Mouse (Mus musculus): ENCODE data around the gene Hnrnph3. TPM values are rescaled to one million over a fixed set of nuclear protein-coding genes. Genes with fewer than 3 reads are reported as not detected.

The Hnrnph3 gene
- polyA plus RNA-seq, 1 experiment = 18.1 TPM

GRCm38 (mm10) chr10:63021702-63022101 is 2.3 kb downstream of the Hnrnph3 start:
- TF ChIP-seq REST (IDR thresholded peaks at IDR 0.05; ENCODE audit: insufficient read depth, insufficient read length) = no peak
- no peak for TF ChIP-seq E2F4 (IDR thresholded peaks at IDR 0.05; ENCODE audit: insufficient read depth)
- no peak for TF ChIP-seq TCF12 (IDR thresholded peaks at IDR 0.05; ENCODE audit: insufficient read depth, poor library complexity, severe bottlenecking)
- no peak for TF ChIP-seq POLR2AphosphoS2 (IDR thresholded peaks at IDR 0.05; ENCODE audit: insufficient read length, low read depth)
- TF ChIP-seq MYOD1 (IDR thresholded peaks at IDR 0.05; ENCODE audit: control insufficient read depth in 1 of 3, insufficient read length in 2 of 3, low read depth in 2 of 3) = no peak
- TF ChIP-seq POLR2A (IDR thresholded peaks at IDR 0.05; ENCODE audit: insufficient read length, low read depth) = no peak
- TF ChIP-seq MAX (IDR thresholded peaks at IDR 0.05; ENCODE audit: low read depth) = no peak
- no peaks in the 10 kb centered on the region for H3K27me3 ChIP-seq (ENCODE audit: control insufficient read depth, insufficient read depth, insufficient read length)
- peak overlapping the region; percentile 97 for H3K4me2 ChIP-seq (ENCODE audit: low read depth)
- H3K79me2 ChIP-seq (ENCODE audit: control insufficient read depth, insufficient read depth) = peaks cover 67% of the 10 kb centered on the region
- H3ac ChIP-seq (ENCODE audit: control insufficient read depth, insufficient read length) = no peak overlapping the region
- peaks cover 15% of the 10 kb centered on the region for H3K36me3 ChIP-seq (ENCODE audit: control insufficient read depth, insufficient read depth)
- peak overlapping the region; percentile 98 for H3K4me3 ChIP-seq

- Histone ChIP-seq H3K36me3 (ENCODE audit: control insufficient read depth, insufficient read depth) (peaks cover 37% of the 10 kb centered on the region), H3K4me3 (no peak overlapping the region), H3K79me2 (ENCODE audit: control insufficient read depth, insufficient read depth) (peaks cover 72% of the 10 kb centered on the region), H3ac (ENCODE audit: control insufficient read depth, insufficient read length) (no peak overlapping the region), H3K27me3 (ENCODE audit: control insufficient read depth, insufficient read depth, insufficient read length) (no peaks in the 10 kb centered on the region), H3K4me2 (ENCODE audit: low read depth) (no peak overlapping the region)
- TF ChIP-seq REST (IDR thresholded peaks at IDR 0.05; ENCODE audit: insufficient read depth, insufficient read length) (no peak), TCF3 (IDR thresholded peaks at IDR 0.05; ENCODE audit: insufficient read length, low read depth) (no peak), POLR2A (IDR thresholded peaks at IDR 0.05; ENCODE audit: insufficient read length, low read depth) (no peak), CEBPB (IDR thresholded peaks at IDR 0.05; ENCODE audit: insufficient read depth, poor library complexity, severe bottlenecking) (no peak), MYOD1 (IDR thresholded peaks at IDR 0.05; ENCODE audit: control insufficient read depth in 1 of 3, insufficient read length in 2 of 3, low read depth in 2 of 3) (no peak), TCF12 (IDR thresholded peaks at IDR 0.05; ENCODE audit: insufficient read depth, poor library complexity, severe bottlenecking) (no peak), E2F4 (IDR thresholded peaks at IDR 0.05; ENCODE audit: insufficient read depth) (no peak), USF1 (IDR thresholded peaks at IDR 0.05; ENCODE audit: low read depth) (no peak), SRF (IDR thresholded peaks at IDR 0.05; ENCODE audit: control insufficient read depth, insufficient read length, low read depth) (no peak), MAX (IDR thresholded peaks at IDR 0.05; ENCODE audit: low read depth) (no peak), POLR2AphosphoS2 (IDR thresholded peaks at IDR 0.05; ENCODE audit: insufficient read length, low read depth) (no peak)
Observed at GRCm38 (mm10) chr10:63019304-63019703, 4.7 kb downstream of the Hnrnph3 start.

GRCm38 (mm10) chr10:63014168-63014567 is 9.8 kb downstream of the Hnrnph3 start:
- no peak for TF ChIP-seq USF1 (IDR thresholded peaks at IDR 0.05; ENCODE audit: low read depth)
- TF ChIP-seq SRF (IDR thresholded peaks at IDR 0.05; ENCODE audit: control insufficient read depth, insufficient read length, low read depth) = no peak
- peaks cover 65% of the 10 kb centered on the region for H3K36me3 ChIP-seq (ENCODE audit: control insufficient read depth, insufficient read depth)
- H3K4me3 ChIP-seq = no peak overlapping the region
- H3ac ChIP-seq (ENCODE audit: control insufficient read depth, insufficient read length) = no peak overlapping the region
- H3K4me2 ChIP-seq (ENCODE audit: low read depth) = no peak overlapping the region
- H3K27me3 ChIP-seq (ENCODE audit: control insufficient read depth, insufficient read depth, insufficient read length) = no peaks in the 10 kb centered on the region
- peaks cover 30% of the 10 kb centered on the region for H3K79me2 ChIP-seq (ENCODE audit: control insufficient read depth, insufficient read depth)

GRCm38 (mm10) chr10:63013476-63013875 is 10.5 kb downstream of the Hnrnph3 start:
- H3K27me3 ChIP-seq (ENCODE audit: control insufficient read depth, insufficient read depth, insufficient read length) = no peaks in the 10 kb centered on the region
- H3K4me2 ChIP-seq (ENCODE audit: low read depth) = no peak overlapping the region
- no peak for TF ChIP-seq MYOD1 (IDR thresholded peaks at IDR 0.05; ENCODE audit: control insufficient read depth in 1 of 3, insufficient read length in 2 of 3, low read depth in 2 of 3)
- TF ChIP-seq TCF12 (IDR thresholded peaks at IDR 0.05; ENCODE audit: insufficient read depth, poor library complexity, severe bottlenecking) = no peak
- TF ChIP-seq E2F4 (IDR thresholded peaks at IDR 0.05; ENCODE audit: insufficient read depth) = no peak
- TF ChIP-seq POLR2A (IDR thresholded peaks at IDR 0.05; ENCODE audit: insufficient read length, low read depth) = no peak
- TF ChIP-seq POLR2AphosphoS2 (IDR thresholded peaks at IDR 0.05; ENCODE audit: insufficient read length, low read depth) = no peak
- TF ChIP-seq MAX (IDR thresholded peaks at IDR 0.05; ENCODE audit: low read depth) = no peak
- no peak for TF ChIP-seq SRF (IDR thresholded peaks at IDR 0.05; ENCODE audit: control insufficient read depth, insufficient read length, low read depth)
- TF ChIP-seq USF1 (IDR thresholded peaks at IDR 0.05; ENCODE audit: low read depth) = no peak
- TF ChIP-seq TCF3 (IDR thresholded peaks at IDR 0.05; ENCODE audit: insufficient read length, low read depth) = no peak
- no peak for TF ChIP-seq MYOG (IDR thresholded peaks at IDR 0.05; ENCODE audit: control insufficient read depth in 1 of 3, insufficient read depth in 1 of 3, insufficient read length in 2 of 3, low read depth in 2 of 3)
- no peak for TF ChIP-seq CEBPB (IDR thresholded peaks at IDR 0.05; ENCODE audit: insufficient read depth, poor library complexity, severe bottlenecking)
- TF ChIP-seq REST (IDR thresholded peaks at IDR 0.05; ENCODE audit: insufficient read depth, insufficient read length) = no peak
- peaks cover 23% of the 10 kb centered on the region for H3K79me2 ChIP-seq (ENCODE audit: control insufficient read depth, insufficient read depth)
- no peak overlapping the region for H3ac ChIP-seq (ENCODE audit: control insufficient read depth, insufficient read length)
- peaks cover 65% of the 10 kb centered on the region for H3K36me3 ChIP-seq (ENCODE audit: control insufficient read depth, insufficient read depth)
- no peak overlapping the region for H3K4me3 ChIP-seq

- no peaks in the 10 kb centered on the region for H3K27me3 ChIP-seq (ENCODE audit: control insufficient read depth, insufficient read depth, insufficient read length)
- no peak overlapping the region for H3K4me3 ChIP-seq
- H3ac ChIP-seq (ENCODE audit: control insufficient read depth, insufficient read length) = no peak overlapping the region
- TF ChIP-seq CEBPB (IDR thresholded peaks at IDR 0.05; ENCODE audit: insufficient read depth, poor library complexity, severe bottlenecking) = no peak
- TF ChIP-seq MYOD1 (IDR thresholded peaks at IDR 0.05; ENCODE audit: control insufficient read depth in 1 of 3, insufficient read length in 2 of 3, low read depth in 2 of 3) = no peak
- peak; percentile 20 for TF ChIP-seq POLR2AphosphoS2 (IDR thresholded peaks at IDR 0.05; ENCODE audit: insufficient read length, low read depth)
- no peak for TF ChIP-seq TCF12 (IDR thresholded peaks at IDR 0.05; ENCODE audit: insufficient read depth, poor library complexity, severe bottlenecking)
- TF ChIP-seq REST (IDR thresholded peaks at IDR 0.05; ENCODE audit: insufficient read depth, insufficient read length) = no peak
- peaks cover 56% of the 10 kb centered on the region for H3K36me3 ChIP-seq (ENCODE audit: control insufficient read depth, insufficient read depth)
- H3K79me2 ChIP-seq (ENCODE audit: control insufficient read depth, insufficient read depth) = peaks cover 4% of the 10 kb centered on the region
- H3K4me2 ChIP-seq (ENCODE audit: low read depth) = no peak overlapping the region
Observed at GRCm38 (mm10) chr10:63011556-63011955, 12.5 kb downstream of the Hnrnph3 start.

Measured in myocyte (in vitro differentiated cells).